Mouse (Mus musculus): ENCODE data around the gene Mettl23.

GRCm38 (mm10) chr11:116836283-116836682 lies 6.8 kb upstream of the Mettl23 start:
- no peak for TF ChIP-seq ZNF384 (IDR thresholded peaks at IDR 0.05; ENCODE audit: low read depth, low read length)
- no peak for TF ChIP-seq CHD2 (IDR thresholded peaks at IDR 0.05; ENCODE audit: low read depth, low read length)

All from ES-E14 (cell line).